Mouse (Mus musculus): ENCODE results near the gene Tle1.

- TF ChIP-seq CTCF (IDR thresholded peaks at IDR 0.05; ENCODE audit: control insufficient read depth, insufficient read depth, low read length) (no peak), POLR2A (IDR thresholded peaks at IDR 0.05; ENCODE audit: borderline replicate concordance, control insufficient read depth, low read depth, low read length) (no peak)
Observed at GRCm38 (mm10) chr4:72162445-72163218, 38.1 kb downstream of the Tle1 start.

Measured in bone marrow, adult 2 months (tissue).